Mouse (Mus musculus): ENCODE measurements around the gene Osbpl9.

The Osbpl9 gene

GRCm38 (mm10) chr4:109207524-109207923, 5.5 kb upstream of the Osbpl9 start:
- no peak for DNase-seq (ENCODE audit: extremely low read depth, low read depth)

- no peak for DNase-seq (ENCODE audit: extremely low read depth, low read depth)
Measured at GRCm38 (mm10) chr4:109204416-109204815, 2.3 kb upstream of the Osbpl9 start.

- DNase-seq (ENCODE audit: extremely low read depth, low read depth), result no peak
Measured at GRCm38 (mm10) chr4:109203931-109204330, 1.9 kb upstream of the Osbpl9 start.

- no peak for DNase-seq (ENCODE audit: extremely low read depth, low read depth)
Measured at GRCm38 (mm10) chr4:109199069-109199468, 3.0 kb downstream of the Osbpl9 start.

GRCm38 (mm10) chr4:109195900-109196629, 6.0 kb downstream of the Osbpl9 start:
- no peak for DNase-seq (ENCODE audit: extremely low read depth, low read depth)

GRCm38 (mm10) chr4:109193886-109194285, 8.2 kb downstream of the Osbpl9 start:
- no peak for DNase-seq (ENCODE audit: extremely low read depth, low read depth)

- no peak for DNase-seq (ENCODE audit: extremely low read depth, low read depth)
Measured at GRCm38 (mm10) chr4:109191598-109191997, 10.5 kb downstream of the Osbpl9 start.

- DNase-seq (ENCODE audit: extremely low read depth, low read depth), result no peak
Measured at GRCm38 (mm10) chr4:109185616-109186405, 16.3 kb downstream of the Osbpl9 start.

- no peak for DNase-seq (ENCODE audit: extremely low read depth, low read depth)
Measured at GRCm38 (mm10) chr4:109175677-109176076, 26.4 kb downstream of the Osbpl9 start.

- DNase-seq (ENCODE audit: extremely low read depth, low read depth), result no peak
Measured at GRCm38 (mm10) chr4:109173775-109174440, 28.2 kb downstream of the Osbpl9 start.

- DNase-seq (ENCODE audit: extremely low read depth, low read depth), result no peak
Measured at GRCm38 (mm10) chr4:109173369-109173768, 28.7 kb downstream of the Osbpl9 start.

- peak; percentile 45 for DNase-seq (ENCODE audit: extremely low read depth, low read depth)
Measured at GRCm38 (mm10) chr4:109165521-109166173, 36.4 kb downstream of the Osbpl9 start.

- no peak for DNase-seq (ENCODE audit: extremely low read depth, low read depth)
Measured at GRCm38 (mm10) chr4:109156481-109157261, 45.4 kb downstream of the Osbpl9 start.

GRCm38 (mm10) chr4:109156073-109156472, 46.0 kb downstream of the Osbpl9 start:
- no peak for DNase-seq (ENCODE audit: extremely low read depth, low read depth)

- no peak for DNase-seq (ENCODE audit: extremely low read depth, low read depth)
Measured at GRCm38 (mm10) chr4:109150214-109150613, 51.9 kb downstream of the Osbpl9 start.

GRCm38 (mm10) chr4:109149411-109149810, 52.7 kb downstream of the Osbpl9 start:
- no peak for DNase-seq (ENCODE audit: extremely low read depth, low read depth)

- no peak for DNase-seq (ENCODE audit: extremely low read depth, low read depth)
Measured at GRCm38 (mm10) chr4:109147278-109148038, 54.6 kb downstream of the Osbpl9 start.

- no peak for DNase-seq (ENCODE audit: extremely low read depth, low read depth)
Measured at GRCm38 (mm10) chr4:109143091-109143490, 59.0 kb downstream of the Osbpl9 start.

GRCm38 (mm10) chr4:109138551-109138950, 63.5 kb downstream of the Osbpl9 start:
- no peak for DNase-seq (ENCODE audit: extremely low read depth, low read depth)

Data from MEL-GATA-1-ER (cell line).